Mouse (Mus musculus): Measurements from ENCODE around the gene Ahcyl2.

DNA sequence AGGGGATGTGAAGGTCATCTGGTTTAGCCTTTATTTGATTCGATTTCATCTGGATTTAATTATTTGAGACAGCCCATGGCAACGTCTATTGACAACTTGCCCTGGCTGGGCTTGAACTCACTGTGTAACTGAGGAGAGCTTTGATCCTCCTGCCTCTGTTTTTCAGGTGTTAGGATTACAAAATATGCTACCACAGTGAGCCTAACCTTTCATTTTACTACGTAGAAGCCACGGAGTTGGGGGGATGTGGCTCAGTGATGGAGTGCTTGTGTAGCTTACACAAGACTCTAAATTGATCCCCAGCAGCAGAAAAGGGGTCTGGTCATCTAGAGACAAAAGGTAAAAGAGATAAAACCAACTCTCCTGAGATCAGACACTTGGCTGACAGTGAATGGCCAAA lies 150.1 kb downstream of the Ahcyl2 start:
- TF ChIP-seq CTCF (IDR thresholded peaks at IDR 0.05) (no peak), EP300 (IDR thresholded peaks at IDR 0.05) (no peak)

All from lung, postnatal 0 days (tissue).